Mouse (Mus musculus) liver, embryonic 15.5 days (tissue): ENCODE results near the gene Arl16. TPM values are rescaled to one million over a fixed set of nuclear protein-coding genes. Genes with fewer than 3 reads are reported as not detected.

Experiments
- ATAC-seq: fragments of 200-750 bp; cut with Nextera tagmentation; 2 replicates; pipeline ENCODE4 v1.8.0; 2017; ENCODE audit warnings: moderate number of reproducible peaks, mild to moderate bottlenecking, moderate library complexity; ENCODE audit not compliant: insufficient read depth
- H3K27ac ChIP-seq: fragments of 300-500 bp; sonication (generic); replicated peaks from 2 replicates; pipeline ENCODE4 v1.5.1; 2015; ENCODE audit warnings: mild to moderate bottlenecking, inconsistent platforms
- H3K27me3 ChIP-seq: fragments of 300-500 bp; sonication (generic); 2 replicates; pipeline ENCODE4 v1.6.1; 2015; ENCODE audit warnings: mild to moderate bottlenecking, inconsistent platforms
- H3K36me3 ChIP-seq: fragments of 300-500 bp; sonication (generic); replicated peaks from 2 replicates; pipeline ENCODE4 v1.6.1; 2015; ENCODE audit warnings: moderate library complexity, mild to moderate bottlenecking, inconsistent platforms
- H3K4me1 ChIP-seq: fragments of 300-500 bp; sonication (generic); replicated peaks from 2 replicates; pipeline ENCODE4 v1.6.1; 2015; ENCODE audit warnings: inconsistent platforms
- H3K4me2 ChIP-seq: fragments of 300-500 bp; sonication (generic); 2 replicates; pipeline ENCODE4 v1.6.1; 2015; ENCODE audit warnings: moderate library complexity, mild to moderate bottlenecking, inconsistent platforms
- H3K4me3 ChIP-seq: fragments of 300-500 bp; sonication (generic); replicated peaks from 2 replicates; pipeline ENCODE4 v1.5.1; 2015; ENCODE audit warnings: mild to moderate bottlenecking, inconsistent platforms
- H3K9ac ChIP-seq: fragments of 300-500 bp; sonication (generic); 2 replicates; pipeline ENCODE4 v1.6.1; 2015; ENCODE audit warnings: moderate library complexity, mild to moderate bottlenecking, inconsistent platforms
- H3K9me3 ChIP-seq: fragments of 300-500 bp; sonication (generic); replicated peaks from 2 replicates; pipeline ENCODE4 v1.6.1; 2016; ENCODE audit warnings: inconsistent platforms
- WGBS: fragments of 180-500 bp; shearing (Covaris S2); methylation state at CpG from one replicate; pipeline ENCODE4 v1.1.7; 2015; ENCODE audit warnings: mixed read lengths; ENCODE audit not compliant: insufficient replicate concordance; 5-methylcytosine and 5-hydroxymethylcytosine counted together
- polyA plus RNA-seq: library from polyadenylated mRNA; unstranded; fragments of >200 nt; fragmentation: Nextera tagmentation; extraction: Ambion mirVana; gene quantifications from 2 replicates; pipeline ENCODE4 v1.2.1, GENCODE M21; 2015

Arl16 gene
- polyA plus RNA-seq, 1 experiment from 2014 or later: 14.0 TPM

- no peaks in the 10 kb centered on the region for H3K9me3 ChIP-seq
- no peaks in the 10 kb centered on the region for H3K27me3 ChIP-seq
- peak; percentile 71 for ATAC-seq
- peak overlapping the region; percentile 85 for H3K4me2 ChIP-seq
- H3K4me3 ChIP-seq: peak overlapping the region; percentile 95
- H3K27ac ChIP-seq: peak overlapping the region; percentile 81
- peak overlapping the region; percentile 88 for H3K9ac ChIP-seq
- peaks cover 73% of the 10 kb centered on the region for H3K36me3 ChIP-seq
- WGBS: under 1% methylated on average over 33 of the region's 33 CpGs
- peaks cover 35% of the 10 kb centered on the region for H3K4me1 ChIP-seq
Measured at GRCm38 (mm10) chr11:120467736-120468092, 307 bp upstream of the Arl16 start.

DNA sequence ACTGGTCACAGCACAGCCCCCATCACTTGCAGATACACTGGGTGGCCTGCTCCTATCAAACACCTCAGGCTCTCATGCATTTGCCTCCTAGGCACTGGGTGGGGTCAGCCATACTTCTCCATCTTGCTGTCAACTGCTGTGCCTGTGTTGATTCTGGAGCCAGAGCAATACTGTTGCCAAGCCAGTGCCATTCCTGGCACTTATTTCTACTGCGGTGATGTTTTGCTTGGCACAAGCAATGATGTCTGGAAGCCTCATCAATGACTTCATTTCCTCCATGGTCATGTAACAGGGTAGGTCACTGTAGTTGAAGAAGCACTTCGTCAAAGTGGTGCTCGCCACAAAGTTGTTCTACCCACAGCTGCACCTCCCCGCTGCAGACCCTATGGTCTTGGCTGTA is 1.9 kb downstream of the Arl16 start:
- Histone ChIP-seq H3K4me1 (peaks cover 35% of the 10 kb centered on the region), H3K4me3 (no peak overlapping the region), H3K36me3 (peaks cover 73% of the 10 kb centered on the region), H3K4me2 (no peak overlapping the region), H3K9ac (no peak overlapping the region), H3K27ac (no peak overlapping the region), H3K27me3 (no peaks in the 10 kb centered on the region), H3K9me3 (no peaks in the 10 kb centered on the region)
- 75% methylated on average over 4 of the region's 4 CpGs for WGBS
- ATAC-seq: no peak

- Histone ChIP-seq H3K9ac (no peak overlapping the region), H3K4me3 (no peak overlapping the region), H3K27me3 (no peaks in the 10 kb centered on the region), H3K36me3 (peaks cover 70% of the 10 kb centered on the region), H3K4me2 (no peak overlapping the region), H3K27ac (no peak overlapping the region), H3K9me3 (no peaks in the 10 kb centered on the region), H3K4me1 (peaks cover 40% of the 10 kb centered on the region)
- ATAC-seq: no peak
- WGBS: 76% methylated on average over 5 of the region's 5 CpGs
Measured at GRCm38 (mm10) chr11:120464365-120464764, 3.0 kb downstream of the Arl16 start.

- Histone ChIP-seq H3K27me3 (no peaks in the 10 kb centered on the region), H3K27ac (no peak overlapping the region), H3K4me2 (no peak overlapping the region), H3K9ac (no peak overlapping the region), H3K4me1 (peaks cover 41% of the 10 kb centered on the region), H3K9me3 (no peaks in the 10 kb centered on the region), H3K36me3 (peaks cover 65% of the 10 kb centered on the region), H3K4me3 (no peak overlapping the region)
- no peak for ATAC-seq
- 77% methylated on average over 2 of the region's 2 CpGs for WGBS
Measured at GRCm38 (mm10) chr11:120463536-120463935, 3.9 kb downstream of the Arl16 start.

DNA sequence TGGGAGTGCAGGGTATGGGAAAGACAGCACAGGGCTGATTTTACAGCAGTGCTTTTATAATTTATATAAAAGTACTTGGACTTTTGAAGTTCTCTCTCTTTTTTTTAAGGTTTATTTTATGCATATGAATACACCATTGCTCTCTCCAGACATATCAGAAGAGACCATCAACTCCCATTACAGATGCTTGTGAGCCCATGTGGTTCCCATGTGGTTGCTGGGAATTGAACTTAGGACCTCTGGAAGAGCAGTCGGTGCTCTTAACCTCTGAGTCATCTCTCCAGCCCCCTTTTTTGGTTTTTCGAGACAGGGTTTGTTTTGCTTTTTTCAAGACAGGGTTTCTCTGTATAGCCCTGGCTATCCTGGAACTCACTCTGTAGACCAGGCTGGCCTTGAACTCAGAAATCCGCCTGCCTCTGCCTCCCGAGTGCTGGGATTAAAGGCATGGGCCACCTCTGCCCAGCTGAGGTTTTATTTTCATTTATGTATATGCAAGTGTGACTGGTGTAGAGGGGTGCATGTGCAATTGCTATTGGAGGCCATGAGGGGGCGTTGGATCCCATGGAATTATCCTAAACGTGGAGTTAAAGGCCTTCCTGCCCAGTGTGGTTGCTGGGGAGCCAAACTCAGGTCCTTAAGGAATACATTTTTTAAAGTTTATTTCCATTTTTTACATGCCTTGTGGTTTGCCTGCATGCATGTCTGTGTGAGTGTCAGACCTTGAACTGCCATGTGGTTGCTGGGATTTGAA is 8.4 kb downstream of the Arl16 start:
- H3K4me3 ChIP-seq: peak overlapping the region; percentile 84
- WGBS: 28% methylated on average over 6 of the region's 6 CpGs
- H3K4me1 ChIP-seq: peaks cover 55% of the 10 kb centered on the region
- ATAC-seq: no peak
- H3K36me3 ChIP-seq: peaks cover 45% of the 10 kb centered on the region
- H3K27me3 ChIP-seq: no peaks in the 10 kb centered on the region
- H3K27ac ChIP-seq: peak overlapping the region; percentile 80; the same call in 1 of the 2 replicates
- H3K9ac ChIP-seq: peak overlapping the region; percentile 83
- peak overlapping the region; percentile 92 for H3K4me2 ChIP-seq
- no peaks in the 10 kb centered on the region for H3K9me3 ChIP-seq

DNA sequence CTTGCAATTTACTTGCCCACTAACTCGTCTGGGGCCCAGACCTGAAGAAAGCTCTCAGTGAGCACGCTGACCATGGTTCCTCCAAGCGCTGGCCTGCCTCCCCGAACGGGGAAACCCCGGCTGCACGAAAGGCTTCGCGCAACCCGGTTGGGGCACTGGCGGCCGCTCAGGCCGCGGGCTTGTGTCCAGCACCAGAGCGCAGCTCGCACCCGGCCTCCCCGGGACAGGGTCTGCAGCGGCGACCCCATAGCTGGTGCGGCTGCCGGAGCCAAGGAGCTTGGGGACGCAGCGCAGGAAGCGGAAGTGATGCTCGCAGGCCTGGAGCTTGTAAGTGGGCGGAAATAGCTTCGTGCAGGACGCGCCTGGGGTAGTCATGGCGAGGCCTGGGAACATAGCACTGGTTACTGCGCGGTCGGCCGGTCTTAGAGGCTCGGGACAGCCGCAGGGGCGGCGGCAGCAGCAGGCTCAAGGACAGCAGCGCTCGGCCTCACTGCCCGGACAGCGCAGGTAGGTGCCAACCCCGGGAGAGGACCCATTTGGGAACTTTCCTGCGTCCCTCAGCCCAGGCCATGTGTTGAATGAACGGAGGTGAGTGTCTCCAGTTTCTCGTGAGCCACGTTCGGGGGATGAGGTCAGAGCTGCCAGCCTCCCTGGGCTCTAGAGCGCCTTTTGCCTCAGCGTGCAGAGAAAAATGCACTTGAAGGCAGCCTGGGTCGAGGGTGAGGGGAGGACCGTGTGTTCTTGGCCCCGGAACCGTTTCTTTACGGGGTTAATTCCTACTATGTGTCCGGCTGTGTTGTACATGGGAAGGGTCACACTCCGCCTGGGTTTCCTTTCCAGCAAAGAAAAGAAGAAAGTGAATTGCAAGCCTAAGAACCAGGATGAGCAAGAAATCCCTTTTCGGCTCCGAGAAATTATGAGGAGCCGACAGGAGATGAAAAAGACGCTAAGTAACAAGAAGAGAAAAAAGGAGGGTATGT is 9.3 kb downstream of the Arl16 start, which contains the start of the genes Oxld1 and Ccdc137:
Gene Oxld1, minus strand, starts transcription at position 297 of the 980 bp plus-strand sequence.
Gene Ccdc137, plus strand, starts transcription at position 344 of the 980 bp plus-strand sequence.
- Histone ChIP-seq H3K27me3 (no peaks in the 10 kb centered on the region), H3K4me1 (peaks cover 62% of the 10 kb centered on the region), H3K9me3 (no peaks in the 10 kb centered on the region), H3K27ac (peak within 1 kb of the TSS; percentile 80), H3K9ac (peak within 1 kb of the TSS; percentile 83), H3K36me3 (peaks cover 35% of the 10 kb centered on the region), H3K4me2 (peak within 1 kb of the TSS; percentile 92), H3K4me3 (peak within 1 kb of the TSS; percentile 84)
- peak; percentile 81 for ATAC-seq
- WGBS: 2% methylated on average over 62 of the region's 62 CpGs

DNA sequence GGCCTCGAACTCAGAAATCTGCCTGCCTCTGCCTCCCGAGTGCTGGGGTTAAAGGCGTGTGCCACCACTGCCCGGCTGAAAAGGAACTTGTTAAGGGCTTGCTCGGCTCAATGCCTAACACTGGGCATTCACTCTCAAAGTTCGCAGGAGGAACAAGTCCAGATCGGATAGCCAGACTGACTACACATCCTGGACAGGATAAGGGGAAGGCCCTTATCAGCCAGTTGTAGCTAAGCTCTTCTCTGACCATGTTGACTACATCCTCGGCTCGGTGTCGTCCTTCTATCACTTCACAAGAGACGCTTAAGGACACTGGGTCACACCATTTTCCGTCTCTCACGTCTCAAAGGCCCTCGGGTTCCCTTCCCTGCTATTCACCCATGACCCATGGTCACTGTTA is 10.0 kb downstream of the Arl16 start:
- peak; percentile 47 for ATAC-seq
- Histone ChIP-seq H3K27ac (peak overlapping the region; percentile 80), H3K9me3 (no peaks in the 10 kb centered on the region), H3K4me1 (peaks cover 62% of the 10 kb centered on the region), H3K4me3 (peak overlapping the region; percentile 84), H3K9ac (peak overlapping the region; percentile 83), H3K4me2 (peak overlapping the region; percentile 92), H3K36me3 (peaks cover 29% of the 10 kb centered on the region), H3K27me3 (no peaks in the 10 kb centered on the region)
- WGBS: 3% methylated on average over 14 of the region's 14 CpGs

DNA sequence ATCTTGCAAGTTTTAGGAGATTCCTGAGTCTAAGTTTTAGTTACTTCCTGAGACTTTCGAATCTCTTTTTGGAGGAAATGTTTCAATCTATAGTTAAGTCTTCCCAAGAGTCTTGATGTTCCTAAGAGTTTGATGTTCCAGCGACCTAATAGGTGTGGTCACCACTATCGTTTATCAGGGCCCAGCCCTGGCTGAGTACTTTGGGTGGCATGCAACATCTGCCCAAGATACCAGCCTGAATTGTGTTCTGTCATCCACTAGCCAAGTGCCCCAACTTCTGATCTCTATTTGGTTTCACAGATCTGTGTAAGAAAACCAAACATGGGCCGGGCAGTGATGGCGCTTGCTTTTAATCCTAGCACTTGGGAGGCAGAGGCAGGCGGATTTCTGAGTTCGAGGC is 12.0 kb downstream of the Arl16 start:
- Histone ChIP-seq H3K36me3 (peaks cover 11% of the 10 kb centered on the region), H3K4me3 (no peak overlapping the region), H3K4me1 (peaks cover 62% of the 10 kb centered on the region), H3K9me3 (no peaks in the 10 kb centered on the region), H3K27ac (peak overlapping the region; percentile 80), H3K4me2 (peak overlapping the region; percentile 92), H3K27me3 (no peaks in the 10 kb centered on the region), H3K9ac (no peak overlapping the region)
- WGBS: 58% methylated on average over 7 of the region's 7 CpGs
- peak; percentile 51 for ATAC-seq

- peaks cover 61% of the 10 kb centered on the region for H3K4me1 ChIP-seq
- peak overlapping the region; percentile 80 for H3K27ac ChIP-seq
- ATAC-seq: no peak
- 88% methylated on average over 4 of the region's 4 CpGs for WGBS
- no peak overlapping the region for H3K9ac ChIP-seq
- no peaks in the 10 kb centered on the region for H3K9me3 ChIP-seq
- no peak overlapping the region for H3K4me3 ChIP-seq
- H3K36me3 ChIP-seq: peaks cover 8% of the 10 kb centered on the region
- H3K4me2 ChIP-seq: peak overlapping the region; percentile 92; the same call in 1 of the 2 replicates
- no peaks in the 10 kb centered on the region for H3K27me3 ChIP-seq
Measured at GRCm38 (mm10) chr11:120454965-120455364, 12.4 kb downstream of the Arl16 start.

GRCm38 (mm10) chr11:120453306-120453705 is 14.1 kb downstream of the Arl16 start, which contains the start of gene Pde6g:
TSS of gene Pde6g (minus strand) at chr11:120453500.
- H3K4me1 ChIP-seq: peaks cover 44% of the 10 kb centered on the region
- H3K36me3 ChIP-seq: no peaks in the 10 kb centered on the region
- no peak within 1 kb of the TSS for H3K4me3 ChIP-seq
- H3K27ac ChIP-seq: 0 out of 2 replicates have a peak within 1 kb of the TSS, but pooled peaks have one; percentile 80
- ATAC-seq: no peak
- 69% methylated on average over 4 of the region's 4 CpGs for WGBS
- H3K4me2 ChIP-seq: no peak within 1 kb of the TSS
- no peaks in the 10 kb centered on the region for H3K27me3 ChIP-seq
- no peak within 1 kb of the TSS for H3K9ac ChIP-seq
- no peaks in the 10 kb centered on the region for H3K9me3 ChIP-seq

GRCm38 (mm10) chr11:120452246-120452645 is 15.2 kb downstream of the Arl16 start:
- ATAC-seq: no peak
- Histone ChIP-seq H3K27ac (no peak overlapping the region), H3K4me2 (no peak overlapping the region), H3K36me3 (no peaks in the 10 kb centered on the region), H3K4me3 (no peak overlapping the region), H3K27me3 (no peaks in the 10 kb centered on the region), H3K9me3 (no peaks in the 10 kb centered on the region), H3K4me1 (peaks cover 37% of the 10 kb centered on the region), H3K9ac (no peak overlapping the region)
- 68% methylated on average over 3 of the region's 3 CpGs for WGBS
